Mouse (Mus musculus) R1 (cell line): ENCODE measurements at regions not wholly inside any gene's neighbourhood (a gene's known extent, or its start where the extent isn't known, plus 50 kb on each side); places are given as distances from the start of the nearest gene placed in this dataset.
A peak's percentile ranks its signal among the peaks of the same experiment; 100 is the strongest.

Experiments
- DNase-seq: peaks from one replicate; pipeline ENCODE4 v3.0.0-alpha.2; 2018; ENCODE audit warnings: low read depth, low spot score

DNA sequence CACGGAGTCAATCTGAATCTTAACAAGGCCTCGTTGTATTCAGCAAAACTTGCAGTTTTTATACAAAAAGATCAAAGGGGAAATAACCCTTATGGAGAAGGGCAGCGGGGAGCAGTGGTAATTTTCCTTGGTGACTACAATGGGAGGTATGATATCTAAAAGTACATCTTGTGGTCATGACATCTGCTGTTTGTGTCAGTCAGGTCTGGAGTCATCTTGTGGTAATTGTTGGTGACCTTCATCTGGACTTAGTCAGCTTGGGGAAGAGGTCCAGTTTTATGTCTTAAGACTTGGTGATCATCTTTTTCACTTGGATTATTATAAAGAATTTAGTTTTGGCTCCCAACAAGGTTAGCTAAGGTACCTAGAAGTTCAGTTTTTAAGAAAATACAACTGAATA is 250.5 kb upstream of the Gria4 start:
- DNase-seq, result no peak

- DNase-seq, result peak; percentile 81
Observed at GRCm38 (mm10) chr9:5049513-5049912, 248.8 kb upstream of the Casp1 start.
